Mouse (Mus musculus) MEL (cell line): Measurements from ENCODE around the gene Trio. TPM values are rescaled to one million over a fixed set of nuclear protein-coding genes. Genes with fewer than 3 reads are reported as not detected.

ENCODE experiments used
- DNase-seq: peaks from one replicate; pipeline ENCODE4 v3.0.0; 2011; ENCODE audit warnings: low read depth, low spot score
- H3K27ac ChIP-seq: 2 replicates; pipeline ENCODE4 v1.5.1; 2012; ENCODE audit warnings: low read depth, mild to moderate bottlenecking, control low read depth, low read length, moderate library complexity; ENCODE audit not compliant: control insufficient read depth
- H3K27me3 ChIP-seq, 2 experiments: fragments of 150-350 bp in 1 of 2; sonication (generic) in 1 of 2; 2 replicates each; pipeline ENCODE4 v1.6.1; 2012; ENCODE audit warnings: low read length in 2 of 2, mild to moderate bottlenecking in 2 of 2, improper control_type of control experiment in 1 of 2, moderate library complexity in 1 of 2; ENCODE audit not compliant: insufficient read depth in 2 of 2, control insufficient read depth in 1 of 2
- H3K36me3 ChIP-seq, 2 experiments: 2 replicates each; pipeline ENCODE4 v1.6.1; 2012 to 2014; ENCODE audit warnings: low read length in 2 of 2, improper control_type of control experiment in 1 of 2, inconsistent platforms in 1 of 2, mild to moderate bottlenecking in 1 of 2; ENCODE audit not compliant: insufficient read depth in 2 of 2, control insufficient read depth in 1 of 2
- H3K4me1 ChIP-seq, 2 experiments: fragments of 150-350 bp in 1 of 2; sonication (generic) in 1 of 2; 2 replicates each; pipeline ENCODE4 v1.6.1; 2012; ENCODE audit warnings: low read length in 2 of 2, improper control_type of control experiment in 1 of 2, mild to moderate bottlenecking in 1 of 2; ENCODE audit not compliant: insufficient read depth in 2 of 2, control insufficient read depth in 1 of 2
- H3K4me3 ChIP-seq, 2 experiments: fragments of 150-350 bp in 1 of 2; sonication (generic) in 1 of 2; 2 replicates each; pipeline ENCODE4 v1.5.1; 2012; ENCODE audit warnings: low read depth in 2 of 2, low read length in 2 of 2, mild to moderate bottlenecking in 2 of 2, moderate library complexity in 2 of 2, control low read depth in 1 of 2, improper control_type of control experiment in 1 of 2; ENCODE audit not compliant: control insufficient read depth in 1 of 2, insufficient read depth in 1 of 2
- H3K79me2 ChIP-seq: 2 replicates; pipeline ENCODE4 v1.6.1; 2012; ENCODE audit warnings: mild to moderate bottlenecking, low read length, moderate library complexity; ENCODE audit not compliant: control insufficient read depth, poor library complexity, insufficient read depth
- H3K9ac ChIP-seq: 2 replicates; pipeline ENCODE4 v1.6.1; 2012; ENCODE audit warnings: low read depth, mild to moderate bottlenecking, control low read depth, low read length, moderate library complexity; ENCODE audit not compliant: control insufficient read depth, poor library complexity, severe bottlenecking
- H3K9me3 ChIP-seq: fragments of 150-350 bp; sonication (generic); replicated peaks from 2 replicates; pipeline ENCODE4 v1.6.1; 2012; ENCODE audit warnings: mild to moderate bottlenecking, low read length, improper control_type of control experiment, moderate library complexity; ENCODE audit not compliant: insufficient read depth
- BHLHE40 ChIP-seq: IDR thresholded peaks from 2 replicates; pipeline ENCODE4 v1.6.1; 2012; ENCODE audit warnings: low read depth, mild to moderate bottlenecking, inconsistent platforms, low read length, improper control_type of control experiment, borderline replicate concordance
- CHD2 ChIP-seq: IDR thresholded peaks from 2 replicates; pipeline ENCODE4 v1.6.1; 2011; ENCODE audit warnings: low read length, improper control_type of control experiment
- ELF1 ChIP-seq: IDR thresholded peaks from 2 replicates; pipeline ENCODE4 v1.6.1; 2014; ENCODE audit warnings: low read depth, mild to moderate bottlenecking, inconsistent platforms, low read length, improper control_type of control experiment, moderate library complexity
- EP300 ChIP-seq, 2 experiments: IDR thresholded peaks; 2 replicates each; pipeline ENCODE4 v1.6.1; 2011; ENCODE audit warnings: improper control_type of control experiment in 2 of 2, low read length in 2 of 2, low read depth in 1 of 2, mild to moderate bottlenecking in 1 of 2
- ETS1 ChIP-seq: IDR thresholded peaks from 2 replicates; pipeline ENCODE4 v1.6.1; 2012; ENCODE audit warnings: low read depth, mild to moderate bottlenecking, inconsistent platforms, low read length, improper control_type of control experiment, moderate library complexity
- KAT2A ChIP-seq: conservative IDR thresholded peaks from 2 replicates; pipeline ENCODE4 v1.6.1; 2012; ENCODE audit warnings: low read depth, low read length, improper control_type of control experiment, inconsistent platforms
- MAFK ChIP-seq: IDR thresholded peaks from 2 replicates; pipeline ENCODE4 v1.6.1; 2011; ENCODE audit warnings: low read depth, mild to moderate bottlenecking, low read length, improper control_type of control experiment, borderline replicate concordance
- MAX ChIP-seq: IDR thresholded peaks from 2 replicates; pipeline ENCODE4 v1.6.1; 2011; ENCODE audit warnings: low read length, improper control_type of control experiment
- MAZ ChIP-seq: IDR thresholded peaks from 2 replicates; pipeline ENCODE4 v1.6.1; 2012; ENCODE audit warnings: low read depth, mild to moderate bottlenecking, inconsistent platforms, low read length, improper control_type of control experiment
- NELFE ChIP-seq: IDR thresholded peaks from 2 replicates; pipeline ENCODE4 v1.6.1; 2011; ENCODE audit warnings: low read depth, low read length, improper control_type of control experiment
- POLR2A ChIP-seq, 2 experiments: IDR thresholded peaks; 2 replicates each; pipeline ENCODE4 v1.6.1; 2011 to 2012; ENCODE audit warnings: low read length in 2 of 2, mild to moderate bottlenecking in 2 of 2, control low read depth in 1 of 2, improper control_type of control experiment in 1 of 2, low read depth in 1 of 2, moderate library complexity in 1 of 2; ENCODE audit not compliant: control insufficient read depth in 1 of 2, insufficient read depth in 1 of 2, poor library complexity in 1 of 2
- POLR2AphosphoS2 ChIP-seq: IDR thresholded peaks from 2 replicates; pipeline ENCODE4 v1.6.1; 2011; ENCODE audit warnings: low read length, improper control_type of control experiment
- RAD21 ChIP-seq: IDR thresholded peaks from 2 replicates; pipeline ENCODE4 v1.6.1; 2011; ENCODE audit warnings: mild to moderate bottlenecking, low read depth, low read length, improper control_type of control experiment
- RCOR1 ChIP-seq: IDR thresholded peaks from 2 replicates; pipeline ENCODE4 v1.6.1; 2012; ENCODE audit warnings: low read depth, mild to moderate bottlenecking, inconsistent platforms, low read length, improper control_type of control experiment
- SMC3 ChIP-seq: IDR thresholded peaks from 2 replicates; pipeline ENCODE4 v1.6.1; 2011; ENCODE audit warnings: low read depth, low read length, improper control_type of control experiment
- TCF12 ChIP-seq: IDR thresholded peaks from 2 replicates; pipeline ENCODE4 v1.6.1; 2014; ENCODE audit warnings: low read depth, mild to moderate bottlenecking, inconsistent platforms, low read length, improper control_type of control experiment, moderate library complexity
- USF1 ChIP-seq: IDR thresholded peaks from 2 replicates; pipeline ENCODE4 v1.6.1; 2014; ENCODE audit warnings: low read depth, mild to moderate bottlenecking, inconsistent platforms, low read length, improper control_type of control experiment, moderate library complexity
- ZKSCAN1 ChIP-seq: IDR thresholded peaks from 2 replicates; pipeline ENCODE4 v1.6.1; 2012; ENCODE audit warnings: low read depth, mild to moderate bottlenecking, inconsistent platforms, low read length, improper control_type of control experiment, moderate library complexity
- polyA plus RNA-seq, 2 experiments: library from polyadenylated mRNA; stranded (reverse) in 1 of 2; unstranded in 1 of 2; fragments of >175 nt in 1 of 2; fragments of >200 nt in 1 of 2; gene quantifications; 2 replicates each; pipeline versions ENCODE4 v1.2.1 to v1.2.4; 2012; ENCODE audit warnings: low replicate concordance in 2 of 2, low read depth in 1 of 2; ENCODE audit not compliant: insufficient read length in 2 of 2, insufficient read depth in 1 of 2, missing spikeins in 1 of 2
- total RNA-seq: library from RNA; depleted of rRNA; stranded (reverse); fragments of 300-350 nt; gene quantifications from 2 replicates; pipeline ENCODE4 v1.2.3, GENCODE M21; 2012

The Trio gene
- total and polyA plus RNA-seq, 3 experiments: 0.91 to 1.1 TPM; not detected in 1

DNA sequence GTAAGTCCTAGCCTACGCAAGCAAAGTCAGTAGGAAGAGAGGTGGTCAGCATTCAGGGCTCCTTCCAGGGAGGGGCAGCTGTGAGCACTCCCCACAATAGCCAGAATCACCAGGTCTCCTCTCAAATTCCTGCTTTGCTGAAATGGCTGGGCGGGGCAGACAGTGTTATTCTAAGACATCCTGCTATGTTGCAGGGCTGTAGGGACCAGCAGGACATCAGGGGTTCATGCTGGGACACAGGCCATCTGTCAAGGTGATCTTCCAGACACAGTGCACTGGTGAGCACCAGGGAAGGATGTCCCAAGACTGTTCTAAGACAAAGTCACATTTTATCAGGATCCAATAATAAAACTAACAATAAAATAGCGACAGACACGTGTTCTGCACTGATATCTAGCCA, 224.5 kb downstream of the Trio start:
- Histone ChIP-seq H3K4me1 (no peaks in the 10 kb centered on the region), H3K27me3 (no peaks in the 10 kb centered on the region), H3K4me3 (no peak overlapping the region), H3K9ac (no peak overlapping the region), H3K9me3 (no peaks in the 10 kb centered on the region), H3K79me2 (no peaks in the 10 kb centered on the region), H3K27ac (no peak overlapping the region), H3K36me3 (no peaks in the 10 kb centered on the region)
- DNase-seq: no peak
- TF ChIP-seq EP300 (IDR thresholded peaks at IDR 0.05; ENCODE audit: low read depth in 1 of 2, low read length in 2 of 2) (no peak), BHLHE40 (no peak), ELF1 (no peak), NELFE (no peak), KAT2A (no peak), ZKSCAN1 (no peak), CHD2 (no peak), USF1 (no peak), TCF12 (no peak), RAD21 (no peak), ETS1 (no peak), POLR2AphosphoS2 (no peak), MAX (no peak), MAZ (no peak), RCOR1 (no peak)

DNA sequence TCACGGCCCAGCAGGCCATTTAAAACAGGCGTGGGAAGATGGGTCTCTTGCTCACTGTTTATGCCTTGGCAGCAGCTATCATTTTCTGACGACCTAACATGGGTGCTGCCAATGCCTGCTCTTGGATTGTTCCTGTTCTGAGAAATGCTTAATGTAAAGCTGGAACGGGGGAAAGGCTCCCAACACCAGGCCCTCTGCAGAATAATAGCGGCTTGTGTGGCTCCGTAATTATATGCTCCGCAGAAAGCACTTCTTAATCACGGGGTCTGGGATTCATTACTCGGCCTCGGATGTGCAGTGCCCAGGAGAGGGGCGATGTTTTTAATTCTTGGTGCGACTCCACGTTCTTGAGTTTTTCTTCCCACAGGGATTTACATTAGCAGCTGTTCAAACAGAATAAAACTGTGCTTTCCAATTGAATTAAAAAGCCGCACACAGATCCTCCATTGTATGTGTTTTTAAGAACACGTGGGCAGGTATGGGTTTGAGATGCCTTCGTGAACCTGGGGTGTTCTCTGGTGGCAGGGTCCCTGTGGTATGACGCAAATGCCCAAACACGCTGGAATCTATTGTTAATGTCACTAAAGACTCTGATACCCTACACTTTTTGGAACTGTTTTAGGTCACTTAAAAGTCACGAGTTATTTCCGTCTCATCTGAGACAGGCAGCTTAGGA, 228.0 kb downstream of the Trio start:
- H3K79me2 ChIP-seq: no peaks in the 10 kb centered on the region
- no peak overlapping the region for H3K9ac ChIP-seq
- no peaks in the 10 kb centered on the region for H3K27me3 ChIP-seq
- TF ChIP-seq POLR2A (IDR thresholded peaks at IDR 0.05; ENCODE audit: control insufficient read depth in 1 of 2, insufficient read depth in 1 of 2, low read depth in 1 of 2, low read length in 2 of 2, poor library complexity in 1 of 2): no peak
- no peak for TF ChIP-seq MAFK
- no peak for TF ChIP-seq TCF12
- no peak for TF ChIP-seq ELF1
- TF ChIP-seq MAZ: no peak
- no peak for TF ChIP-seq POLR2AphosphoS2
- no peak for TF ChIP-seq SMC3
- TF ChIP-seq USF1: no peak
- TF ChIP-seq RCOR1: no peak
- H3K27ac ChIP-seq: no peak overlapping the region
- H3K4me1 ChIP-seq: no peaks in the 10 kb centered on the region
- H3K4me3 ChIP-seq: no peak overlapping the region
- no peaks in the 10 kb centered on the region for H3K9me3 ChIP-seq
- H3K36me3 ChIP-seq: no peaks in the 10 kb centered on the region
- DNase-seq: no peak
